In genomic region chr9:24896498-24897261, GRCm38 (mm10) we compare ENCODE assay signal across 13 mouse cellular contexts.
A peak's percentile ranks its signal among the peaks of the same experiment; 100 is the strongest.
DNase-seq lines count a peak whose midpoint lies in the region; ATAC-seq and TF ChIP-seq lines count a peak whose summit lies in the region.
"Had no signal": no experiment of that assay in that cellular context is flagged by ENCODE, and none has a peak within 500 bp of the region (broad histone marks: within the 10 kb centered on the region; RNA-seq: fewer than 3 reads in every experiment).

No protein-coding gene starts in this region.

- H3K4me2 ChIP-seq in intestine, embryonic 15.5 days (replicated peaks) = no peak overlapping the region
- H3K4me2 ChIP-seq in intestine, postnatal 0 days (replicated peaks; ENCODE audit: low read depth) = no peak overlapping the region
- H3K4me2 ChIP-seq in forebrain, embryonic 13.5 days = no peak overlapping the region
- H3K4me2 ChIP-seq: midbrain, embryonic 13.5 days had no signal

- WGBS in intestine, embryonic 15.5 days = 57% methylated on average over 13 of the region's 13 CpGs
- 58% methylated on average over 13 of the region's 13 CpGs for WGBS in intestine, postnatal 0 days
- WGBS in lung, adult 2 months = 43% methylated on average over 13 of the region's 13 CpGs
- WGBS in forebrain, embryonic 13.5 days = 84% methylated on average over 13 of the region's 13 CpGs

- 0 out of 2 replicates have a peak, but pooled peaks cover 3% of the 10 kb centered on the region for H3K4me1 ChIP-seq in intestine, embryonic 15.5 days (replicated peaks)
- no peaks in the 10 kb centered on the region for H3K4me1 ChIP-seq in intestine, postnatal 0 days (replicated peaks; ENCODE audit: control insufficient read depth, insufficient read depth, low read length)
- H3K4me1 ChIP-seq in lung, adult 2 months (ENCODE audit: control insufficient read depth, insufficient read depth, low read length) = no peaks in the 10 kb centered on the region
- no peaks in the 10 kb centered on the region for H3K4me1 ChIP-seq in forebrain, embryonic 13.5 days
- H3K4me1 ChIP-seq: midbrain, embryonic 13.5 days had no signal

- no peak overlapping the region for H3K27ac ChIP-seq in intestine, embryonic 15.5 days
- no peak overlapping the region for H3K27ac ChIP-seq in intestine, postnatal 0 days (ENCODE audit: low read depth, low read length)
- H3K27ac ChIP-seq in forebrain, embryonic 13.5 days = no peak overlapping the region
- H3K27ac ChIP-seq: liver, embryonic 14.5 days; midbrain, embryonic 13.5 days had no signal

- DNase-seq in urinary bladder, postnatal 14 days (ENCODE audit: low spot score) = peak; percentile 51
- no peak for DNase-seq in urinary bladder, adult 2 months (ENCODE audit: low spot score)
- peak; percentile 12 for DNase-seq in lung, adult 2 months
- DNase-seq in left cerebral cortex, adult 18-20 months (ENCODE audit: low spot score in 2 of 2) = no peak
- no peak for DNase-seq in layer of hippocampus, adult 8-10 months (ENCODE audit: low spot score in 2 of 2)
- DNase-seq: adrenal gland, postnatal 25 days; forebrain, postnatal 0 days had no signal

- no peak overlapping the region for H3K9ac ChIP-seq in intestine, embryonic 15.5 days
- H3K9ac ChIP-seq in intestine, postnatal 0 days (ENCODE audit: low read depth, low read length) = no peak overlapping the region
- no peak overlapping the region for H3K9ac ChIP-seq in forebrain, embryonic 13.5 days
- H3K9ac ChIP-seq: forebrain, postnatal 0 days; liver, embryonic 14.5 days; midbrain, embryonic 13.5 days had no signal

- TF ChIP-seq POLR2A in lung, adult 2 months (IDR thresholded peaks at IDR 0.05; ENCODE audit: borderline replicate concordance, extremely low read depth, low read depth, low read length) = no peak

- ATAC-seq in intestine, embryonic 15.5 days = peak; percentile 65
- ATAC-seq in intestine, postnatal 0 days = no peak
- no peak for ATAC-seq in forebrain, embryonic 13.5 days
- ATAC-seq: forebrain, postnatal 0 days; inflammation-experienced regulatory T-cells, adult 6 months; midbrain, embryonic 13.5 days had no signal

- no peaks in the 10 kb centered on the region for H3K36me3 ChIP-seq in intestine, embryonic 15.5 days
- no peaks in the 10 kb centered on the region for H3K36me3 ChIP-seq in intestine, postnatal 0 days (ENCODE audit: control insufficient read depth, insufficient read depth)
- no peaks in the 10 kb centered on the region for H3K36me3 ChIP-seq in forebrain, embryonic 13.5 days (ENCODE audit: poor library complexity, severe bottlenecking)
- H3K36me3 ChIP-seq: midbrain, embryonic 13.5 days had no signal

- TF ChIP-seq CTCF in intestine, postnatal 0 days (IDR thresholded peaks at IDR 0.05; ENCODE audit: low read depth) = no peak
- no peak for TF ChIP-seq CTCF in lung, adult 2 months (IDR thresholded peaks at IDR 0.05; ENCODE audit: insufficient read depth, low read length)

- H3K4me3 ChIP-seq in intestine, embryonic 15.5 days (replicated peaks) = no peak overlapping the region
- H3K4me3 ChIP-seq in intestine, postnatal 0 days (ENCODE audit: low read depth, low read length) = no peak overlapping the region
- no peak overlapping the region for H3K4me3 ChIP-seq in lung, adult 2 months (replicated peaks; ENCODE audit: extremely low read depth, low read depth, low read length)
- no peak overlapping the region for H3K4me3 ChIP-seq in forebrain, embryonic 13.5 days
- H3K4me3 ChIP-seq: midbrain, embryonic 13.5 days had no signal

- no peaks in the 10 kb centered on the region for H3K27me3 ChIP-seq in intestine, embryonic 15.5 days (replicated peaks)
- H3K27me3 ChIP-seq in intestine, postnatal 0 days (replicated peaks; ENCODE audit: control insufficient read depth, insufficient read depth, low read length) = no peaks in the 10 kb centered on the region
- no peaks in the 10 kb centered on the region for H3K27me3 ChIP-seq in forebrain, embryonic 13.5 days
- H3K27me3 ChIP-seq: midbrain, embryonic 13.5 days had no signal

- H3K9me3 ChIP-seq in intestine, embryonic 15.5 days = no peaks in the 10 kb centered on the region
- H3K9me3 ChIP-seq in intestine, postnatal 0 days (ENCODE audit: control insufficient read depth) = no peaks in the 10 kb centered on the region
- H3K9me3 ChIP-seq in forebrain, embryonic 13.5 days (replicated peaks) = no peaks in the 10 kb centered on the region
- H3K9me3 ChIP-seq: midbrain, embryonic 13.5 days had no signal

Comparison
In these comparisons a context has a peak if more than half of its experiments do, and no peak if none do; other contexts are left out.
1. DNase-seq: peak in urinary bladder, postnatal 14 days (single experiment) and lung, adult 2 months (single experiment); none in urinary bladder, adult 2 months (single experiment), left cerebral cortex, adult 18-20 months (0 of 2) and layer of hippocampus, adult 8-10 months (0 of 2).